Mouse (Mus musculus) testis, adult 2 months (tissue): Measurements from ENCODE around the gene Rab1a.

Experiments used
- CTCF ChIP-seq: fragments of 200-500 bp; IDR thresholded peaks from 2 replicates; pipeline ENCODE4 v1.5.1; 2012; ENCODE audit warnings: low read depth, mild to moderate bottlenecking, inconsistent platforms, low read length, moderate library complexity; ENCODE audit not compliant: control insufficient read depth, insufficient read depth, insufficient replicate concordance
- POLR2A ChIP-seq: fragments of 200-500 bp; IDR thresholded peaks from 2 replicates; pipeline ENCODE4 v1.6.1; 2012; ENCODE audit warnings: low read depth, mild to moderate bottlenecking, inconsistent platforms, low read length, moderate library complexity; ENCODE audit not compliant: control insufficient read depth

DNA sequence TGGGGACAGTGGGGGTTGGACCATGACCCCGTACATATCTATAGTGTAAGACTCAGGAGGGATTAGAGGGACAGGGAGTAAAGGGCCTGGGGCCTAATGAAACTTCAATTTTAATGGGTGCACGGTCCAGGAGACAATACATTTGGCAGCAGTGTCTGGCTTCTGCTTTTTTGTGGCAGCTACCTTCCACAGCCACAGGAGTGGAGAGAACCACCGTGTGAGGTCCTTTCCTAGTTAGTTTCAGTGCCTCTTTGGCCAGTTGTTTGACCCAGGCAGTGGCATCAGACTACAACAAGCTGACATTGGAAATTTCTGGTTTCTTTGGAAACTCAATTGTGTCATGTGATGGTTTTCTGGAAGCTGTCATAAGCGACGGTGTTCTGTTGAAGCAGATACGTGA, 68.7 kb downstream of the Rab1a start:
- no peak for TF ChIP-seq CTCF
- no peak for TF ChIP-seq POLR2A
